Mouse (Mus musculus) heart, adult 2 months (tissue): ENCODE data around the gene Trim32.

Experiments used
- EP300 ChIP-seq: fragments of 200-500 bp; IDR thresholded peaks from 2 replicates; pipeline ENCODE4 v1.6.1; 2011; ENCODE audit warnings: low read depth, low read length, control low read depth; ENCODE audit not compliant: insufficient read depth
- POLR2A ChIP-seq: fragments of 200-500 bp; IDR thresholded peaks from 2 replicates; pipeline ENCODE4 v1.6.1; 2011; ENCODE audit warnings: mild to moderate bottlenecking, low read depth, low read length, control low read depth; ENCODE audit not compliant: insufficient read depth

DNA sequence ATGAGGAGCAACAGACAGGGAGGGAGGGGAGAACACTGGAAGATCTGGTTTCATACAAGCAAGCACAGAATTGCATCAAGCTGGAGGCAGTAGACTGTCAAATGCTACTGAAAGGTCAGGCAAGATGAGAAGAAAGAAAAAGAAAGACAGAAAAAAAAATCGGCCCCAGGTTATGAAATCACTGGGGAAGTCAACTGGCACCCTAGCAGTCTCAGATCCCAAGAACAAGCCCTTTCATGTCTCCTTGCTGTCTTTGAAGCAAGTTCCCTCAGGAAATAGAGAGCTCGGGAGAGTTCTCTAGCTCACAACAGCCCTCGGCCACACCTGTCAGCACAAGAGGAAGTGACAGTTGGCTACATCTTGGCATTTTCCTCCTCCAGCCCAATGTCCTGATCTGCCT is 33.4 kb downstream of the Trim32 start:
- TF ChIP-seq POLR2A (no peak), EP300 (no peak)
